In genomic region chr3:52048082-52048481, GRCm38 (mm10) we compare ENCODE assay signal across 10 mouse cellular contexts. TPM values are rescaled to one million over a fixed set of nuclear protein-coding genes. Genes with fewer than 3 reads are reported as not detected.
DNase-seq lines count a peak whose midpoint lies in the region; ATAC-seq and TF ChIP-seq lines count a peak whose summit lies in the region.
"Had no signal": no experiment of that assay in that cellular context is flagged by ENCODE, and none has a peak within 500 bp of the region (broad histone marks: within the 10 kb centered on the region; RNA-seq: fewer than 3 reads in every experiment).

No protein-coding gene starts in this region.

- DNase-seq in adrenal gland, adult 2 months = peak; percentile 55
- DNase-seq in adrenal gland, postnatal 25 days = no peak
- DNase-seq in intestine, embryonic 14.5 days (ENCODE audit: low spot score) = no peak
- peak; percentile 57 for DNase-seq in 3T3-L1 (ENCODE audit: low read depth, low spot score)
- no peak for DNase-seq in cerebellum, adult 2 months
- DNase-seq: layer of hippocampus, adult 9-11 months had no signal

- TF ChIP-seq CTCF in intestine, postnatal 0 days (IDR thresholded peaks at IDR 0.05; ENCODE audit: low read depth) = no peak
- no peak for TF ChIP-seq CTCF in cerebellum, adult 2 months (IDR thresholded peaks at IDR 0.05; ENCODE audit: borderline replicate concordance, insufficient read depth, low read depth, low read length)

- H3K9ac ChIP-seq in intestine, embryonic 14.5 days (ENCODE audit: low read length) = no peak overlapping the region
- no peak overlapping the region for H3K9ac ChIP-seq in intestine, postnatal 0 days (ENCODE audit: low read depth, low read length)
- no peak overlapping the region for H3K9ac ChIP-seq in heart, embryonic 13.5 days

- H3K4me2 ChIP-seq in intestine, embryonic 14.5 days (ENCODE audit: low read length) = no peak overlapping the region
- H3K4me2 ChIP-seq in intestine, postnatal 0 days (replicated peaks; ENCODE audit: low read depth) = no peak overlapping the region
- no peak overlapping the region for H3K4me2 ChIP-seq in heart, embryonic 13.5 days

- TF ChIP-seq POLR2A in cerebellum, adult 2 months (IDR thresholded peaks at IDR 0.05; ENCODE audit: borderline replicate concordance, insufficient read depth, low read length) = no peak

- no peak for ATAC-seq in intestine, embryonic 14.5 days (replicated peaks; ENCODE audit: low FRiP score, low TSS enrichment, low read depth)
- no peak for ATAC-seq in intestine, postnatal 0 days
- no peak for ATAC-seq in heart, embryonic 13.5 days (ENCODE audit: extremely low read depth, insufficient number of reproducible peaks, low FRiP score, low TSS enrichment)
- ATAC-seq in megakaryocyte-erythroid progenitor cell, adult 5-6 weeks (replicated peaks; ENCODE audit: low FRiP score, low TSS enrichment, poor library complexity, severe bottlenecking) = no peak

- WGBS in intestine, embryonic 14.5 days = 68% methylated on average over 14 of the region's 14 CpGs
- 73% methylated on average over 14 of the region's 14 CpGs for WGBS in intestine, postnatal 0 days
- 58% methylated on average over 14 of the region's 14 CpGs for WGBS in heart, embryonic 13.5 days
- 76% methylated on average over 14 of the region's 14 CpGs for WGBS in cerebellum, adult 2 months

- H3K27me3 ChIP-seq in intestine, embryonic 14.5 days (replicated peaks; ENCODE audit: control insufficient read depth, insufficient read depth, low read length) = no peaks in the 10 kb centered on the region
- no peaks in the 10 kb centered on the region for H3K27me3 ChIP-seq in intestine, postnatal 0 days (replicated peaks; ENCODE audit: control insufficient read depth, insufficient read depth, low read length)
- H3K27me3 ChIP-seq in heart, embryonic 13.5 days (replicated peaks) = no peaks in the 10 kb centered on the region
- no peaks in the 10 kb centered on the region for H3K27me3 ChIP-seq in cerebellum, adult 2 months (ENCODE audit: control insufficient read depth, insufficient read depth, low read length)
- H3K27me3 ChIP-seq: midbrain, embryonic 12.5 days had no signal

- H3K9me3 ChIP-seq in intestine, embryonic 14.5 days (ENCODE audit: control insufficient read depth, low read length) = no peaks in the 10 kb centered on the region
- no peaks in the 10 kb centered on the region for H3K9me3 ChIP-seq in intestine, postnatal 0 days (ENCODE audit: control insufficient read depth)
- H3K9me3 ChIP-seq in heart, embryonic 13.5 days = no peaks in the 10 kb centered on the region

- 0 out of 2 replicates have a peak, but pooled peaks cover 4% of the 10 kb centered on the region for H3K36me3 ChIP-seq in intestine, embryonic 14.5 days (ENCODE audit: control insufficient read depth, insufficient read depth, low read length)
- no peaks in the 10 kb centered on the region for H3K36me3 ChIP-seq in intestine, postnatal 0 days (ENCODE audit: control insufficient read depth, insufficient read depth)
- peaks cover 8% of the 10 kb centered on the region; the same call in 1 of the 2 replicates for H3K36me3 ChIP-seq in heart, embryonic 13.5 days
- H3K36me3 ChIP-seq: midbrain, embryonic 12.5 days had no signal

- 0 out of 2 replicates have a peak overlapping the region, but pooled peaks have one; percentile 92 for H3K27ac ChIP-seq in intestine, embryonic 14.5 days (ENCODE audit: low read depth)
- H3K27ac ChIP-seq in intestine, postnatal 0 days (ENCODE audit: low read depth, low read length) = no peak overlapping the region
- peak overlapping the region; percentile 97; the same call in 1 of the 2 replicates for H3K27ac ChIP-seq in heart, embryonic 13.5 days (replicated peaks)
- H3K27ac ChIP-seq in cerebellum, adult 2 months (ENCODE audit: insufficient read depth, low read length) = no peak overlapping the region

- peaks cover 37% of the 10 kb centered on the region for H3K4me1 ChIP-seq in intestine, embryonic 14.5 days (replicated peaks; ENCODE audit: control insufficient read depth, insufficient read depth, low read length)
- H3K4me1 ChIP-seq in intestine, postnatal 0 days (replicated peaks; ENCODE audit: control insufficient read depth, insufficient read depth, low read length) = peaks cover 12% of the 10 kb centered on the region
- H3K4me1 ChIP-seq in heart, embryonic 13.5 days = peaks cover 60% of the 10 kb centered on the region
- peaks cover 16% of the 10 kb centered on the region for H3K4me1 ChIP-seq in cerebellum, adult 2 months (ENCODE audit: control insufficient read depth, insufficient read depth, low read length)

- H3K4me3 ChIP-seq in intestine, embryonic 14.5 days (ENCODE audit: low read depth, low read length) = no peak overlapping the region
- H3K4me3 ChIP-seq in intestine, postnatal 0 days (ENCODE audit: low read depth, low read length) = no peak overlapping the region
- H3K4me3 ChIP-seq in heart, embryonic 13.5 days = no peak overlapping the region
- H3K4me3 ChIP-seq in cerebellum, adult 2 months (replicated peaks; ENCODE audit: insufficient read depth, low read depth, low read length) = no peak overlapping the region
- H3K4me3 ChIP-seq: midbrain, embryonic 12.5 days had no signal

RNA-seq across cellular contexts. Expression of gene Maml3, which starts 56.8 kb away (rescaled TPM):
- 1 to 10 TPM; 7.8 TPM for total RNA-seq in adrenal gland, adult 2 months (2021)
- polyA plus RNA-seq in adrenal gland, adult 2 months (2012; rRNA removed) = 5.2 and 5.3 TPM in 2 replicates
- total RNA-seq in adrenal gland, postnatal 25 days (2021) = 8.2 and 11.8 TPM in 2 replicates
- polyA plus RNA-seq in intestine, embryonic 14.5 days (2014; fragmentation: Nextera tagmentation; extraction: Ambion mirVana) = 6.5 and 7.9 TPM in 2 replicates
- 2.0 and 2.1 TPM in 2 replicates for polyA plus RNA-seq in intestine, postnatal 0 days (2015; fragmentation: Nextera tagmentation; extraction: Ambion mirVana)
- polyA plus RNA-seq in heart, embryonic 13.5 days (2015; fragmentation: Nextera tagmentation; extraction: Ambion mirVana) = 2.1 and 2.4 TPM in 2 replicates
- total RNA-seq in megakaryocyte-erythroid progenitor cell, adult 5-6 weeks (2014; fragmentation: Nextera tagmentation) = 8.5 and 10.6 TPM in 2 replicates
- total RNA-seq in megakaryocyte-erythroid progenitor cell, adult 5-6 weeks (2017) = 4.4 and 7.6 TPM in 2 replicates
- polyA plus RNA-seq in cerebellum, adult 2 months (2012; rRNA removed) = 6.5 and 7.8 TPM in 2 replicates

Comparison
In these comparisons a context has a peak if more than half of its experiments do, and no peak if none do; other contexts are left out.
1. DNase-seq: peak in adrenal gland, adult 2 months (single experiment) and 3T3-L1 (single experiment); none in adrenal gland, postnatal 25 days (single experiment), intestine, embryonic 14.5 days (single experiment) and cerebellum, adult 2 months (0 of 2).
2. H3K27ac ChIP-seq: peak in intestine, embryonic 14.5 days (single experiment) and heart, embryonic 13.5 days (single experiment); none in intestine, postnatal 0 days (single experiment) and cerebellum, adult 2 months (single experiment).